Mouse (Mus musculus) myocyte (in vitro differentiated cells): ENCODE results near the gene Tceanc2.

Experiments
- CEBPB ChIP-seq: IDR thresholded peaks from 2 replicates; pipeline ENCODE4 v1.6.1; 2011; ENCODE audit warnings: mild to moderate bottlenecking, moderate library complexity; ENCODE audit not compliant: poor library complexity, insufficient read depth, severe bottlenecking
- E2F4 ChIP-seq: IDR thresholded peaks from one replicate; pipeline ENCODE4 v1.6.1; 2011; ENCODE audit warnings: mild to moderate bottlenecking, control low read depth, moderate library complexity; ENCODE audit not compliant: insufficient read depth
- MAX ChIP-seq: IDR thresholded peaks from one replicate; pipeline ENCODE4 v1.6.1; 2011; ENCODE audit warnings: low read depth, mild to moderate bottlenecking, control low read depth
- MYOD1 ChIP-seq, 3 experiments: IDR thresholded peaks; one replicate each; pipeline ENCODE4 v1.6.1; 2011; ENCODE audit warnings: control low read depth in 2 of 3, low read depth in 2 of 3, mild to moderate bottlenecking in 2 of 3, moderate library complexity in 1 of 3; ENCODE audit not compliant: insufficient read length in 2 of 3, control insufficient read depth in 1 of 3
- MYOG ChIP-seq, 3 experiments: IDR thresholded peaks; one replicate each; pipeline ENCODE4 v1.6.1; 2011; ENCODE audit warnings: control low read depth in 2 of 3, low read depth in 2 of 3, mild to moderate bottlenecking in 2 of 3; ENCODE audit not compliant: insufficient read length in 2 of 3, control insufficient read depth in 1 of 3, insufficient read depth in 1 of 3
- POLR2A ChIP-seq: IDR thresholded peaks from one replicate; pipeline ENCODE4 v1.6.1; 2011; ENCODE audit warnings: low read depth, mild to moderate bottlenecking, control low read depth, moderate library complexity; ENCODE audit not compliant: insufficient read length
- POLR2AphosphoS2 ChIP-seq: IDR thresholded peaks from one replicate; pipeline ENCODE4 v1.6.1; 2011; ENCODE audit warnings: low read depth, control low read depth; ENCODE audit not compliant: insufficient read length
- REST ChIP-seq: IDR thresholded peaks from one replicate; pipeline ENCODE4 v1.6.1; 2011; ENCODE audit warnings: mild to moderate bottlenecking, control low read depth, moderate library complexity; ENCODE audit not compliant: insufficient read depth, insufficient read length
- SRF ChIP-seq: IDR thresholded peaks from one replicate; pipeline ENCODE4 v1.6.1; 2011; ENCODE audit warnings: low read depth; ENCODE audit not compliant: control insufficient read depth, insufficient read length
- TCF12 ChIP-seq: IDR thresholded peaks from one replicate; pipeline ENCODE4 v1.6.1; 2011; ENCODE audit warnings: mild to moderate bottlenecking, control low read depth; ENCODE audit not compliant: poor library complexity, insufficient read depth, severe bottlenecking
- TCF3 ChIP-seq: IDR thresholded peaks from one replicate; pipeline ENCODE4 v1.6.1; 2011; ENCODE audit warnings: low read depth, control low read depth; ENCODE audit not compliant: insufficient read length
- USF1 ChIP-seq: IDR thresholded peaks from one replicate; pipeline ENCODE4 v1.6.1; 2011; ENCODE audit warnings: low read depth, mild to moderate bottlenecking, control low read depth, moderate library complexity

GRCm38 (mm10) chr4:107167798-107168197, 11.1 kb downstream of the Tceanc2 start:
- no peak for TF ChIP-seq E2F4
- no peak for TF ChIP-seq POLR2AphosphoS2
- no peak for TF ChIP-seq POLR2A
- TF ChIP-seq TCF12: no peak
- TF ChIP-seq USF1: no peak
- no peak for TF ChIP-seq MAX
- no peak for TF ChIP-seq SRF
- no peak for TF ChIP-seq CEBPB
- no peak for TF ChIP-seq MYOD1 (IDR thresholded peaks at IDR 0.05; ENCODE audit: control insufficient read depth in 1 of 3, insufficient read length in 2 of 3, low read depth in 2 of 3)
- no peak for TF ChIP-seq REST
- TF ChIP-seq MYOG (IDR thresholded peaks at IDR 0.05; ENCODE audit: control insufficient read depth in 1 of 3, insufficient read depth in 1 of 3, insufficient read length in 2 of 3, low read depth in 2 of 3): no peak
- no peak for TF ChIP-seq TCF3
